Mouse (Mus musculus) spleen, adult 2 months (tissue): ENCODE measurements at regions not wholly inside any gene's neighbourhood (a gene's known extent, or its start where the extent isn't known, plus 50 kb on each side); places are given as distances from the start of the nearest gene placed in this dataset.

Source experiments
- CTCF ChIP-seq: fragments of 200-500 bp; IDR thresholded peaks from 2 replicates; pipeline ENCODE4 v1.5.1; 2011; ENCODE audit warnings: mild to moderate bottlenecking, inconsistent platforms; ENCODE audit not compliant: insufficient read depth, insufficient read length, insufficient replicate concordance; ENCODE audit errors: extremely low read depth
- POLR2A ChIP-seq: fragments of 200-500 bp; IDR thresholded peaks from 2 replicates; pipeline ENCODE4 v1.6.1; 2011; ENCODE audit warnings: low read depth, low read length, inconsistent platforms

DNA sequence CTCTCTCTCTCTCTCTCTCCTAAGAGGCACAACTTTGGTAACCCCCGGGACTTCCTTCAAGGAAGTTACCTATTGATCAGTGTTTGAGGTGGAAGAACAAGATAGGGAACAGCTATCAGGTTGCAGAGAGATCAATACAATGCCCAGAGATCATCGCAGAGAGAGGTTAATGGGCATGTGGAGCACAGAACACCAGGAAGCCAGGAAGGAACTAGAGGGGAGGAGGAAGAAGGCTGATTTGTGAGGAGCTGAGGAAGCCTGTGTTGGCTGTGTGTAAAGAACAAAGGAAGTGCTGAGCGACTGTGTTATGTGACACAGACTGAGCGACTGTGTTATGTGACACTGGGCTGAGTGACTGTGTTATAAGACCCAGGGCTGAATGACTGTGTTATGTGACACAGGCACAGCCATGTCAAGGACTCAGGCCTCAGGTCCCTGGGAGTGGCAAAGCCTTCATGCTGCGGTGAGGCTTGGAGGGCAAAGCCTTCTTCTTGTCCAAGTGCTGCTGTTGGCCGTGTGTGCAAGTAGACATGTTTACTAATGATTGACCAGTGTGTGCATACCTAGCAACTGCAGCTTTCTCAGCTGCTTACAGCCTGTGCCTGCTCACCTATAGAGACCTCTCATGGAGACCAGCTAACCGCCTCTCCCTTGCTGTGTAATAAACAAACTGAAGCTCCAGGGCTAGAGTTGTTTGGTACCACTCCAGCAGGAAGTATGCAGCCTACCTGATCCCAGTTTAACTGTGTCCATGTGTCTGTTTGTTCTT, 801.8 kb upstream of the 4930452B06Rik start:
- TF ChIP-seq CTCF = no peak
- TF ChIP-seq POLR2A = no peak
